Mouse (Mus musculus) retina, postnatal 7 days (tissue): ENCODE results near the gene Spem2.
A peak's percentile ranks its signal among the peaks of the same experiment; 100 is the strongest.

Experiments
- DNase-seq: peaks from one replicate; pipeline ENCODE4 v3.0.0-alpha.2; 2012; ENCODE audit warnings: low read depth, low spot score

Gene Spem2

DNA sequence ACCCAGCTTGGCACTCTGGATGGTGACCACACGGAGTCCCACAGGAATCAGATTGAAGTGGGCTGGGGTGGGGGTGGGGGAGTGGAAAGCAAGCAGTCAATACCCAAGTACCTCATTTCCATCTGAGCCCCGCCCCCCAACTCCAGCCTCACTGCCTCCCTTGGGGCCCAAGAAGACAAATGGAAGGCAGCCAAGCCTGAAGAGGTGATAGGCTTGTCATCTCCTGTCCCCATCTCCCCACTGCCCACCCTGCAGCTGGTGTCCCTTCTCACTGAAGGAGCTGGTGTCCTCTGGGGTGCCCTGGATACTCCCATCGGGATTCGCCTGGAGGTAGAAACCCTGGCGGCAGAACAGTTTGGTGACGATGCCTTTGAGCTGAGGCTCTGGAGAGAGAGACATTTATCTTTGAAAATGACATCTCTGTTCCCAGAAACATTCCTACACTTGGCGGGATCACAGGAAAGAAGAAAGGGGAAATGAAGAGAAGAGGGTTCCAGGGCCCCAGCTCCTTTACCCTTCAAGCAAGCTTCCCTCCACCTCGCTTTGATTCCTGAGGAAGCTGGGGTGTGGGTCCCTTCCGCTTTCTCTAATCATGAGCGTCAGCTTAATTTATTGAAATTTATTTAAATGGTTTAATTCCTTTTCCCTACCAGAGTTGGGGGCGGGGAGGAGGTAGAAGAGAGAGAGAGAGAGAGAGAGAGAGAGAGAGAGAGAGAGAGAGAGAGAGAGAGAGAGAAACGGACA is 18.7 kb downstream of the Spem2 start:
- DNase-seq = no peak

- DNase-seq = no peak
Observed at GRCm38 (mm10) chr11:69797924-69798323, 20.3 kb downstream of the Spem2 start.

DNA sequence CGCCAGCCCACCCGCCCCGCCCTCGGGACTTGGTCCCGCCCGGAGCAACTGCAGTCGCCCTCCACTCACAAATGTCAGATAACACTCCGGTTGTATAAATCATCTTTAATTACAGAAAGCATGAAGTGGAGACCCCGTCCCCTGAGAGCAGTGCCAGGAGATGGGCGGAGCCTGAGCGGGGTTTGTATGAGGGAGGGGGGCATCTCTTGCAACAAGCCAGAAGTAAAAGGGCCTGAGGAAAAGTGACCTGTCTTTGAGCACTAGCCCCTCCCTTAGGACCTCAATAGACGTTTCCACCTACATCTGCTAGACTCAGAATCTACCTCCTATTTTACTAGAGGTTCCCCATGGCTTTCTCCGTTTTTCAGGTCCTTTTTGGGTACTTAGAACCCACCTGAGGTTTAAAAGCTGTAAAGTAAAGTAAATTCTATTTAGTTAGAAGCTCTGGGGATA is 22.3 kb downstream of the Spem2 start:
- DNase-seq = no peak

- DNase-seq = peak; percentile 86
Observed at GRCm38 (mm10) chr11:69795168-69795982, 22.9 kb downstream of the Spem2 start, which contains the start of gene Chrnb1. TSS of gene Chrnb1 (minus strand) at chr11:69795943.

- no peak for DNase-seq
Observed at GRCm38 (mm10) chr11:69793429-69793828, 24.8 kb downstream of the Spem2 start.

DNA sequence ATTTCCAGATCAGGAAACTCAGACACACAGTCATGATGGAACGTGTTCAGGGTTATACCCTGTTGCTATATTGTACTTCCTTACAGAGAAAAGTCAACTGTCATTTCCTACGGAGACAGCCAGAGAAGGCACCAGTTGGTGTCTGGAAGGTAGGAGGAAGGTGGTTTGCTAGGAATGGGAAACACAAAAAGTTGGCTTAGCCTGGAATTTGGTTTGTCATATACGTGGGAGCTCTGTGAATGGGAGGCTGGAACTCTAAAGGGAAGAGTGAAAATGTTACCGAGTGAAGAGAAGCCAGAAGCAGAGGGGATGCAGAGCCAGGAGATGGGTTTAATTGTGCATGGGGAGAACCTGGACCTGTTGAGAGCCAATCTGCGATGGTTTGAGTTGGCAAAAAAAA is 26.8 kb downstream of the Spem2 start:
- no peak for DNase-seq

- DNase-seq = no peak
Observed at GRCm38 (mm10) chr11:69789431-69789830, 28.8 kb downstream of the Spem2 start.

- DNase-seq = no peak
Observed at GRCm38 (mm10) chr11:69787306-69787705, 31.0 kb downstream of the Spem2 start.

GRCm38 (mm10) chr11:69784793-69785272 is 33.4 kb downstream of the Spem2 start:
- no peak for DNase-seq

DNA sequence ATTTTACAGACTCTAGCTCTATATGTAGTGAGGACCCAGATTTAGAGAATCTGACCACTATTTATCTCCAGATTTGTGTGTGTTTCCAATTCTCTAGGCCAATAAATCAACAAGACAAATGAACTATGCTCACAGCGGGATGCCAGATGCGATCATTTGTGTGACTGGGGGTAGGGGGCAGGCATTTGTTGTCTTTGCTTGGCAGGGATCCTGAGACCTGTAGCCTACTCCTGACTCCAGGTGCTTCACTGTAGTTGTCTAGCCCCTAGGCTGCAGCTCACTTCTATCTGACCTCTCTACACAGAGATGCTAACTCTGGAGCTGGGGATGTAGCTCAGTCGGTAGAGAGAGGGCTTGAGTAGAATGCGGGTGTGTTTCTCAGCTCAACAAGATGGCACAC is 36.4 kb downstream of the Spem2 start:
- no peak for DNase-seq

GRCm38 (mm10) chr11:69778985-69779384 is 39.3 kb downstream of the Spem2 start:
- no peak for DNase-seq

DNA sequence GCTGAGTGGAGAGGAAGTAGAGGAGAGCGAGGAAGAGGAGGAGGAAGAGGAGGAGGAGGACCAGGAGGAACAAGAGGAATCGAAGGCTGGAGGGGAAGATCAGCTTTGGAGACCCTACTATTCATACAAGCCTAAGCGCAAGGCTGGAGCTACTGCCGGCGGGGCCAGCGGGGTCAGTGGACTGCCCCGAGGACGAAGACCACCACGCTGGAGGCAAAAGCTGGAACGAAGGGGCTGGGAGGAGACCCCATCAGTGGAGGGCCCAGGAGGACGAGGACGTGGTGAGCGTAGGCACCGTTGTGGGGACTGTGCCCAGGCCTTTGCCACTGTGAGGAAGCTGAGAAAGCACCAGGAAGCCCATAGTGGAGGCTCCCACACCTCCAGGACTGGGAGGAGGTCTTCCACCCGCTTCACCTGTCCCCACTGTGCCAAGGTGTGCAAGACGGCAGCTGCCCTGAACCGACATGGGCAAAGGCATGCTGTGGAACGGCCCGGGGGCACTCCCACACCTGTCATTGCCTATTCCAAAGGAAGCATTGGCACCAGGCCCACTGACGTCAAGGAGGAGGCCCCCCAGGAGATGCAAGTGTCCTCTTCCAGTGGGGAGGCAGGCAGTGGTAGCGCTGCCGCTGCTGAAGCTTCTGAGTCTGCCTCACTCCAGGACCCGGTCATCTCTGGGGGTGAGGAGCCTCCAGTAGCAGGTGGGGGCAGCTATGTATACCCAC is 39.8 kb downstream of the Spem2 start:
- no peak for DNase-seq

DNA sequence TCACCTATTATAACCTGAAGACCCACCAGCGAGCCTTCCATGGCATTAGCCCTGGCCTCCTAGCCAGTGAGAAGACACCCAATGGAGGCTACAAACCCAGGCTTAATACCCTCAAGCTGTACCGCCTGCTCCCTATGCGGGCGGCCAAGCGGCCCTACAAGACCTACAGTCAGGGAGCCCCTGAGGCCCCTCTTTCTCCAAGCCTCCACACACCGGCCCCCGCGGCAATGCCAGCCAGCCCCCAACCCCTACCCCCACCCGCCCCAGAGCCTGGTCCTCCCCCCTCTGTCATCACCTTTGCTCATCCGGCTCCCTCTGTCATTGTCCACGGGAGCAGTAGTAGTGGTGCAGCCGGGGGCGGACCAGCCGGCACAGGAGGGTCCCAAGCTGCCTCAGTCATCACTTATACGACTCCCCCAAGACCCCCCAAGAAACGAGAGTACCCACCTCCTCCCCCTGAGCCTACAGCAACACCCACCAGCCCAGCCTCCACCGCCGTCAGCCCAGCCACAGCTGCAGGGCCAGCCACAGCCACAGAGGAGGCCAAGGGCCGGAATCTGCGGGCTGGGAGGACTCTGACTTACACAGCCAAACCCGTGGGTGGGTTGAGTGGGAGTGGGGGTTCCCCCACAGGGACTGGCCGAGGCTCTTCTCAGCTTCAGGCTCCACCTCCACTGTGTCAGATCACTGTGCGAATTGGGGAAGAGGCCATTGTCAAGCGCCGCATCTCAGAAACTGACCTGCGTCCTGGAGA is 40.6 kb downstream of the Spem2 start:
- no peak for DNase-seq

DNA sequence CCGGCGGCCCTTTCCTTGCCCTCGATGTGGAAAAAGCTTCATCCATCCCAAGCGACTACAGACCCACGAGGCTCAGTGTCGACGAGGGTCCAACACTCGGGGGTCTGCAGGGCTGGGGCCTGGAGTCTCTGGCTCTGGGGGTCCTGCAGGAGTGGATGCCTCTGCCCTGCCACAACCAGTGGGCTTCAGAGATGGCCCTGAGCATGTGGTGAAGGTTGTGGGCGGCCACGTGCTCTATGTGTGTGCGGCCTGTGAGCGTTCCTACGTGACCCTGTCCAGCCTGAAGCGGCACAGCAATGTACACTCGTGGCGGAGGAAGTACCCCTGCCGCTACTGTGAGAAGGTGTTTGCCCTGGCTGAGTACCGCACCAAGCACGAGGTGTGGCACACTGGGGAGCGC is 41.8 kb downstream of the Spem2 start:
- DNase-seq = no peak

DNA sequence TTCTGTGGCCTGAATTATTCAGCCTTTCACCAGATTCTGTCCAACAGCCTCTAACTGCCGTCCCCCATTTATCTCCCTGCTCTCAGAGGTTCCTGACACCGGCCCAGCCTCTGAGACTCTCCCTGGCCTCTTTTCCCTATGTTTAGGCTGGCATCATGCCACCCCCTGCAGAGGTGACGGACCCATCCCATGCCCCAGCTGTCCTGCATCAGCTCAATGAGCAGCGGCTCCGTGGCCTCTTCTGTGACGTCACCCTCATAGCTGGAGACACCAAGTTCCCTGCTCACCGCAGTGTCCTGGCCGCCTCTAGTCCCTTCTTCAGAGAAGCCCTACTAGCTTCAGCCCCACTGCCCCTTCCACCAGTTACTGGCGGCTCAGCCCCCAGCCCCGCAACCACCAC is 42.5 kb downstream of the Spem2 start:
- no peak for DNase-seq

DNA sequence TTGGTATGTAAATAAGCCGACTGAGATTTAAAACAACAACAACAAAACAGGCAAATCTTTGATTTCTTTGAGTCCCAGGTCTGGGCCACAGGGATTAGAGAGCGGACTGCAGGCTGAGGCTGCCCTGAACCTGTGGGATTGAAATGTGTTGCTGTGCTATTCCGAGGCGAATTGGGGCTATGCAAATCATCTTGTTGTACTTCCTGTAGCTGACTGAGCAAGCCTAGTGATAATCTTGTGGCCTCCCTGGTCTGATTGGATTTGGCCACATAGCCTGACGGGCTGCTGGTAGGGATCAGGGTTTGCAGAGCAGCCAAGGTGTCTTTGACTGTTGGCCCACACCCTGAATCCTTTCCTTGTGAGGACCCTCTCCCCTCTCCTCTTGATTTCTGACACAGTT is 43.3 kb downstream of the Spem2 start:
- DNase-seq = no peak

- DNase-seq = no peak
Observed at GRCm38 (mm10) chr11:69767625-69767909, 50.7 kb downstream of the Spem2 start.

DNA sequence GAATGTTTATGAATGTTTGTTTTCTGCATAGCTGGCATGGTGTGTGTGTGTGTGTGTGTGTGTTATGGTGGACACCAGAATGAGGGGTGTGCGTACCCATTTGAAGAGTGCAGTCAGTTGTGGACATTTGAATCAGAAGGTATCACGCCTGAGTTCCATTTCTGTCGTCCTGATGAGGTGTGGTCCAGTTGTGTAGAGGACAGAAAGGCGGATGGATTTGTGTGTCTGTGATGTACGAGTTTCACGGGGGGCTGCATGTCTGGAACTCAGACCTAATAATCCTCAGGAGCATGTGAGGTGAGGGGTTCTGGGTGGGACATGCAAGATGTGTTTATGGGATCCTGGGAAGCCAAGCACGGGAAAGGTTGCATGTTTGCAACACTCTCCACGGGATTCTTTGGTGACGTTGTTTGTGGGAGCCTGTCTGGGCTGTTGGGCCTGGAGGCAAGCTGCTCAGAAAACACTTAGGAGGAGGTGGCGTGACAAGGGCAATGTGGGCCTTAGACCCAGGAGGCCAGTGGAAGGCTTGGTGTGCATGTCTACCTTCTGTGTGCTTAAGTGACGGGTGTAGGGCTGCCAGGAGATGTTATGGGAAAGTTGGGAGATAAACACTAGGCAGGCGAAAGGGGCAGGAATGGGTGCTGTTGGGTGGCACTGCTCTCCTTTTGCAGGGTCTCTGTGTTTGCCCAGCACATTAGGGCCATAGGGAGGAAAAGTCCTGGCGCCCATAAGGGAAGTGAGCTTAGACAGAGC is 51.2 kb downstream of the Spem2 start:
- no peak for DNase-seq
